Mouse (Mus musculus): ENCODE data around the gene Gnl1. TPM values are rescaled to one million over a fixed set of nuclear protein-coding genes. Genes with fewer than 3 reads are reported as not detected.
"Not testable (repeated sequence)": the region's sequence is repeated elsewhere in the genome, so short reads cannot be mapped to it uniquely, and the experiment has no call there.

The Gnl1 gene
- polyA plus RNA-seq, 1 experiment from 2014 or later = 27.9 TPM

- no peak for DNase-seq (ENCODE audit: low spot score)
- no peaks in the 10 kb centered on the region for H3K9me3 ChIP-seq (replicated peaks; ENCODE audit: control insufficient read depth, low read length)
- H3K4me1 ChIP-seq (ENCODE audit: control insufficient read depth, insufficient read depth, low read length) = peaks cover 4% of the 10 kb centered on the region
- no peak overlapping the region for H3K9ac ChIP-seq (ENCODE audit: low read length)
- no peak overlapping the region for H3K4me2 ChIP-seq (ENCODE audit: low read length)
- no peaks in the 10 kb centered on the region for H3K27me3 ChIP-seq (replicated peaks; ENCODE audit: control insufficient read depth, insufficient read depth, low read length)
- H3K4me3 ChIP-seq (ENCODE audit: low read depth, low read length) = no peak overlapping the region
- H3K36me3 ChIP-seq (ENCODE audit: control insufficient read depth, insufficient read depth, low read length) = no peaks in the 10 kb centered on the region
- no peak overlapping the region for H3K27ac ChIP-seq (ENCODE audit: low read depth, low read length)
- 87% methylated on average over 6 of the region's 6 CpGs for WGBS
- no peak for ATAC-seq
These were observed 19.1 kb downstream of the Gnl1 start for GRCm38 (mm10) chr17:35998545-35999305.

- H3K9me3 ChIP-seq (replicated peaks; ENCODE audit: control insufficient read depth, low read length) = no peaks in the 10 kb centered on the region
- peaks cover 4% of the 10 kb centered on the region for H3K4me1 ChIP-seq (ENCODE audit: control insufficient read depth, insufficient read depth, low read length)
- DNase-seq (ENCODE audit: low spot score) (no peak), ATAC-seq (no peak)
- H3K4me2 ChIP-seq (ENCODE audit: low read length) = no peak overlapping the region
- H3K4me3 ChIP-seq (ENCODE audit: low read depth, low read length) = no peak overlapping the region
- no peaks in the 10 kb centered on the region for H3K36me3 ChIP-seq (ENCODE audit: control insufficient read depth, insufficient read depth, low read length)
- no peak overlapping the region for H3K27ac ChIP-seq (ENCODE audit: low read depth, low read length)
- H3K27me3 ChIP-seq (replicated peaks; ENCODE audit: control insufficient read depth, insufficient read depth, low read length) = no peaks in the 10 kb centered on the region
- WGBS = 89% methylated on average over 7 of the region's 7 CpGs
- H3K9ac ChIP-seq (ENCODE audit: low read length) = no peak overlapping the region
These were observed 19.7 kb downstream of the Gnl1 start for GRCm38 (mm10) chr17:35999356-35999755.

- 88% methylated on average over 4 of the region's 4 CpGs for WGBS
- Histone ChIP-seq H3K4me1 (ENCODE audit: control insufficient read depth, insufficient read depth, low read length) (peaks cover 3% of the 10 kb centered on the region), H3K4me3 (ENCODE audit: low read depth, low read length) (no peak overlapping the region), H3K9me3 (replicated peaks; ENCODE audit: control insufficient read depth, low read length) (no peaks in the 10 kb centered on the region), H3K27me3 (replicated peaks; ENCODE audit: control insufficient read depth, insufficient read depth, low read length) (no peaks in the 10 kb centered on the region), H3K4me2 (ENCODE audit: low read length) (no peak overlapping the region), H3K36me3 (ENCODE audit: control insufficient read depth, insufficient read depth, low read length) (no peaks in the 10 kb centered on the region), H3K27ac (ENCODE audit: low read depth, low read length) (no peak overlapping the region), H3K9ac (ENCODE audit: low read length) (no peak overlapping the region)
- ATAC-seq (no peak), DNase-seq (ENCODE audit: low spot score) (no peak)
These were observed 20.7 kb downstream of the Gnl1 start for GRCm38 (mm10) chr17:36000349-36000748.

- H3K9me3 ChIP-seq (replicated peaks; ENCODE audit: control insufficient read depth, low read length) = no peaks in the 10 kb centered on the region
- H3K36me3 ChIP-seq (ENCODE audit: control insufficient read depth, insufficient read depth, low read length) = no peaks in the 10 kb centered on the region
- 95% methylated on average over 12 of the region's 12 CpGs for WGBS
- ATAC-seq (no peak), DNase-seq (ENCODE audit: low spot score) (no peak)
- H3K27ac ChIP-seq (ENCODE audit: low read depth, low read length) = no peak overlapping the region
- H3K4me1 ChIP-seq (ENCODE audit: control insufficient read depth, insufficient read depth, low read length) = no peaks in the 10 kb centered on the region
- H3K27me3 ChIP-seq (replicated peaks; ENCODE audit: control insufficient read depth, insufficient read depth, low read length) = no peaks in the 10 kb centered on the region
- H3K9ac ChIP-seq (ENCODE audit: low read length) = no peak overlapping the region
- H3K4me3 ChIP-seq (ENCODE audit: low read depth, low read length) = no peak overlapping the region
- H3K4me2 ChIP-seq (ENCODE audit: low read length) = no peak overlapping the region
These were observed 21.7 kb downstream of the Gnl1 start for GRCm38 (mm10) chr17:36001121-36001897.

- Histone ChIP-seq H3K27ac (ENCODE audit: low read depth, low read length) (no peak overlapping the region), H3K4me3 (ENCODE audit: low read depth, low read length) (no peak overlapping the region), H3K4me2 (ENCODE audit: low read length) (no peak overlapping the region), H3K9ac (ENCODE audit: low read length) (no peak overlapping the region), H3K36me3 (ENCODE audit: control insufficient read depth, insufficient read depth, low read length) (0 out of 2 replicates have a peak, but pooled peaks cover 2% of the 10 kb centered on the region), H3K27me3 (replicated peaks; ENCODE audit: control insufficient read depth, insufficient read depth, low read length) (no peaks in the 10 kb centered on the region), H3K9me3 (replicated peaks; ENCODE audit: control insufficient read depth, low read length) (no peaks in the 10 kb centered on the region), H3K4me1 (ENCODE audit: control insufficient read depth, insufficient read depth, low read length) (no peaks in the 10 kb centered on the region)
- no peak for ATAC-seq
- no peak for DNase-seq (ENCODE audit: low spot score)
- WGBS = 96% methylated on average over 6 of the region's 6 CpGs
These were observed 22.3 kb downstream of the Gnl1 start for GRCm38 (mm10) chr17:36001966-36002365.

- ATAC-seq (no peak), DNase-seq (ENCODE audit: low spot score) (no peak)
- no peaks in the 10 kb centered on the region for H3K4me1 ChIP-seq (ENCODE audit: control insufficient read depth, insufficient read depth, low read length)
- H3K4me2 ChIP-seq (ENCODE audit: low read length) = no peak overlapping the region
- H3K36me3 ChIP-seq (ENCODE audit: control insufficient read depth, insufficient read depth, low read length) = 0 out of 2 replicates have a peak, but pooled peaks cover 2% of the 10 kb centered on the region
- H3K27me3 ChIP-seq (replicated peaks; ENCODE audit: control insufficient read depth, insufficient read depth, low read length) = no peaks in the 10 kb centered on the region
- H3K27ac ChIP-seq (ENCODE audit: low read depth, low read length) = no peak overlapping the region
- H3K9ac ChIP-seq (ENCODE audit: low read length) = no peak overlapping the region
- WGBS = 94% methylated on average over 7 of the region's 7 CpGs
- H3K9me3 ChIP-seq (replicated peaks; ENCODE audit: control insufficient read depth, low read length) = no peaks in the 10 kb centered on the region
- H3K4me3 ChIP-seq (ENCODE audit: low read depth, low read length) = no peak overlapping the region
These were observed 23.7 kb downstream of the Gnl1 start for GRCm38 (mm10) chr17:36003331-36003730.

- not testable (repeated sequence) for H3K27me3 ChIP-seq (replicated peaks; ENCODE audit: control insufficient read depth, insufficient read depth, low read length); H3K27ac ChIP-seq (ENCODE audit: low read depth, low read length); H3K4me3 ChIP-seq (ENCODE audit: low read depth, low read length); H3K36me3 ChIP-seq (ENCODE audit: control insufficient read depth, insufficient read depth, low read length); H3K9ac ChIP-seq (ENCODE audit: low read length); DNase-seq (ENCODE audit: low spot score); H3K4me2 ChIP-seq (ENCODE audit: low read length); ATAC-seq; H3K4me1 ChIP-seq (ENCODE audit: control insufficient read depth, insufficient read depth, low read length); H3K9me3 ChIP-seq (replicated peaks; ENCODE audit: control insufficient read depth, low read length)
- 92% methylated on average over 7 of the region's 7 CpGs for WGBS
These were observed 24.8 kb downstream of the Gnl1 start for GRCm38 (mm10) chr17:36004409-36004808.

GRCm38 (mm10) chr17:36014977-36015376, 35.3 kb downstream of the Gnl1 start:
- peaks cover 12% of the 10 kb centered on the region for H3K36me3 ChIP-seq (ENCODE audit: control insufficient read depth, insufficient read depth, low read length)
- H3K27ac ChIP-seq (ENCODE audit: low read depth, low read length) = no peak overlapping the region
- H3K27me3 ChIP-seq (replicated peaks; ENCODE audit: control insufficient read depth, insufficient read depth, low read length) = no peaks in the 10 kb centered on the region
- H3K4me2 ChIP-seq (ENCODE audit: low read length) = no peak overlapping the region
- no peak for ATAC-seq
- no peaks in the 10 kb centered on the region for H3K4me1 ChIP-seq (ENCODE audit: control insufficient read depth, insufficient read depth, low read length)
- no peaks in the 10 kb centered on the region for H3K9me3 ChIP-seq (replicated peaks; ENCODE audit: control insufficient read depth, low read length)
- 92% methylated on average over 5 of the region's 5 CpGs for WGBS
- no peak overlapping the region for H3K9ac ChIP-seq (ENCODE audit: low read length)
- DNase-seq (ENCODE audit: low spot score) = no peak
- H3K4me3 ChIP-seq (ENCODE audit: low read depth, low read length) = no peak overlapping the region

- no peak for DNase-seq (ENCODE audit: low spot score)
- H3K27ac ChIP-seq (ENCODE audit: low read depth, low read length) = no peak overlapping the region
- no peak overlapping the region for H3K4me3 ChIP-seq (ENCODE audit: low read depth, low read length)
- no peaks in the 10 kb centered on the region for H3K4me1 ChIP-seq (ENCODE audit: control insufficient read depth, insufficient read depth, low read length)
- H3K27me3 ChIP-seq (replicated peaks; ENCODE audit: control insufficient read depth, insufficient read depth, low read length) = no peaks in the 10 kb centered on the region
- H3K4me2 ChIP-seq (ENCODE audit: low read length) = no peak overlapping the region
- ATAC-seq = no peak
- 92% methylated on average over 5 of the region's 5 CpGs for WGBS
- H3K9ac ChIP-seq (ENCODE audit: low read length) = no peak overlapping the region
- H3K36me3 ChIP-seq (ENCODE audit: control insufficient read depth, insufficient read depth, low read length) = peaks cover 12% of the 10 kb centered on the region
- H3K9me3 ChIP-seq (replicated peaks; ENCODE audit: control insufficient read depth, low read length) = no peaks in the 10 kb centered on the region
These were observed 37.4 kb downstream of the Gnl1 start for GRCm38 (mm10) chr17:36017046-36017445.

Data from forebrain, embryonic 14.5 days (tissue).